Mouse (Mus musculus) small intestine, adult 2 months (tissue): ENCODE results near the gene Asic2.

Experiments
- CTCF ChIP-seq: fragments of 200-500 bp; IDR thresholded peaks from 2 replicates; pipeline ENCODE4 v1.5.1; 2012; ENCODE audit warnings: low read depth, mild to moderate bottlenecking, control low read depth, inconsistent platforms, low read length, moderate library complexity, mixed read lengths; ENCODE audit not compliant: insufficient replicate concordance, insufficient read length; ENCODE audit errors: extremely low read depth
- POLR2A ChIP-seq: fragments of 200-500 bp; IDR thresholded peaks from 2 replicates; pipeline ENCODE4 v1.6.1; 2012; ENCODE audit warnings: low read depth, mild to moderate bottlenecking, control low read depth, inconsistent platforms, low read length, moderate library complexity

DNA sequence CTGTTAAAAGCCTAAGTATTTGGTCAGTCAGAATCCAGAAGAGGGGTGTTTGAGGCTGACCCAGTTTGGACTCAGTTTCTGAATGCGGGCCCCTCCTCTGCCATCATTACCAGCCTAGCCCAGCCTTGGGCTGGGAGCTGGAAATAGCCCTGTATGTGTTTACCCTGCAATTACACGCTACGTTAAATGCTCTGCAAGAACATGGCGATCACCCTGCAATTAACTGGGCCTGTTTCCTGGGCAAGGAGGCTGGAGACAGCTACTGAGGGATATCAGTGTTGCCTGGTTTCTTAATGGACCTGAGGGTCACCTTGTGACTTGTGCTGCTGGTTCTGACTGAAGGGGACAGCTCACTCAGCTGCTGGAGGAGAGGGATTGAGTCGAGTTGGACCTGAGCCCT, 151.7 kb downstream of the Asic2 start:
- no peak for TF ChIP-seq POLR2A
- TF ChIP-seq CTCF = no peak
